Mouse (Mus musculus) retina, postnatal 7 days (tissue): Measurements from ENCODE around the gene Gm5105.

Experiments used
- DNase-seq: peaks from one replicate; pipeline ENCODE4 v3.0.0-alpha.2; 2012; ENCODE audit warnings: low read depth, low spot score

The Gm5105 gene

GRCm38 (mm10) chr3:138068103-138068502, 915 bp upstream of the Gm5105 start:
- DNase-seq = no peak

GRCm38 (mm10) chr3:138066348-138066856, 786 bp downstream of the Gm5105 start:
- no peak for DNase-seq

- no peak for DNase-seq
These were observed 1.3 kb downstream of the Gm5105 start for GRCm38 (mm10) chr3:138065930-138066329.

- DNase-seq = no peak
These were observed 2.2 kb downstream of the Gm5105 start, which contains the start of gene 1110002E22Rik for GRCm38 (mm10) chr3:138064732-138065645. Gene 1110002E22Rik (plus strand): TSS chr3:138065052.

- DNase-seq = no peak
These were observed 3.4 kb downstream of the Gm5105 start for GRCm38 (mm10) chr3:138063731-138064329.

GRCm38 (mm10) chr3:138062673-138063072, 4.5 kb downstream of the Gm5105 start:
- no peak for DNase-seq

- DNase-seq = no peak
These were observed 5.8 kb downstream of the Gm5105 start for GRCm38 (mm10) chr3:138061205-138061911.

GRCm38 (mm10) chr3:138060429-138060828, 6.8 kb downstream of the Gm5105 start:
- no peak for DNase-seq

- DNase-seq = no peak
These were observed 9.0 kb downstream of the Gm5105 start for GRCm38 (mm10) chr3:138058226-138058625.

GRCm38 (mm10) chr3:138056976-138057375, 10.2 kb downstream of the Gm5105 start:
- DNase-seq = no peak

GRCm38 (mm10) chr3:138053969-138054368, 13.2 kb downstream of the Gm5105 start:
- no peak for DNase-seq

GRCm38 (mm10) chr3:138051431-138051830, 15.8 kb downstream of the Gm5105 start:
- no peak for DNase-seq

GRCm38 (mm10) chr3:138050772-138051171, 16.4 kb downstream of the Gm5105 start:
- DNase-seq = no peak

GRCm38 (mm10) chr3:138049555-138049954, 17.6 kb downstream of the Gm5105 start:
- no peak for DNase-seq

- no peak for DNase-seq
These were observed 23.9 kb downstream of the Gm5105 start for GRCm38 (mm10) chr3:138043316-138043715.

- DNase-seq = no peak
These were observed 25.4 kb downstream of the Gm5105 start for GRCm38 (mm10) chr3:138041591-138042301.

- no peak for DNase-seq
These were observed 26.2 kb downstream of the Gm5105 start for GRCm38 (mm10) chr3:138040938-138041337.

- DNase-seq = peak; percentile 9
These were observed 33.2 kb downstream of the Gm5105 start for GRCm38 (mm10) chr3:138033986-138034385.

- no peak for DNase-seq
These were observed 36.6 kb downstream of the Gm5105 start for GRCm38 (mm10) chr3:138030563-138030962.

- no peak for DNase-seq
These were observed 37.8 kb downstream of the Gm5105 start for GRCm38 (mm10) chr3:138029351-138029750.
